Mouse (Mus musculus): ENCODE measurements around the gene Coa5. TPM values are rescaled to one million over a fixed set of nuclear protein-coding genes. Genes with fewer than 3 reads are reported as not detected.
A peak's percentile ranks its signal among the peaks of the same experiment; 100 is the strongest.

Coa5 gene
- 10 to 100 TPM; 63.5 to 64.2 TPM for total RNA-seq (2021)
- long read RNA-seq, experiment 1, transcript Coa5-201 (3 exons, 3,863 nt), result major isoform, 84 of 100 reads
- long read RNA-seq, experiment 1, partial matches to known transcripts, result 0 of 100 reads
- long read RNA-seq, experiment 1, other reads (novel, unspliced or antisense), result 15 of 100 reads
- long read RNA-seq, experiment 2, transcript Coa5-201 (3 exons, 3,863 nt), result major isoform, 63 of 68 reads
- long read RNA-seq, experiment 2, partial matches to known transcripts, result 0 of 68 reads
- long read RNA-seq, experiment 2, other reads (novel, unspliced or antisense), result 5 of 68 reads

- peak within 1 kb of the TSS; percentile 89 for H3K27ac ChIP-seq
- TF ChIP-seq CTCF (IDR thresholded peaks at IDR 0.05), result peak; percentile 45
- peak; percentile 94 to 96 for DNase-seq (ENCODE audit: extremely low spot score in 1 of 2, low spot score in 2 of 2)
- intact Hi-C loops (cut with DNase I), result loop anchor here (10.0 kb wide), 1 partner anchor 565 kb away; the partner anchor contains the start of genes Eif5b and Txndc9
- peak within 1 kb of the TSS; percentile 87 for H3K4me3 ChIP-seq
These were observed at the start of gene Coa5, which contains the start of gene Unc50 for GRCm38 (mm10) chr1:37429366-37430296. TSS of gene Coa5 (minus strand) at chr1:37430103. TSS of gene Unc50 (plus strand) at chr1:37430139.

GRCm38 (mm10) chr1:37479074-37479473 lies 49.2 kb upstream of the Coa5 start:
- DNase-seq (ENCODE audit: extremely low spot score in 1 of 2, low spot score in 2 of 2), result peak in 1 of 2 experiments; percentile 30
- no peak overlapping the region for H3K27ac ChIP-seq
- intact Hi-C loops (cut with DNase I), result loop anchor here (5.0 kb wide), 1 partner anchor 153 kb away; no protein-coding TSS in a partner anchor
- no peak overlapping the region for H3K4me3 ChIP-seq
- TF ChIP-seq CTCF (IDR thresholded peaks at IDR 0.05), result peak; percentile 58

- no peak overlapping the region for H3K4me3 ChIP-seq
- no peak for TF ChIP-seq CTCF (IDR thresholded peaks at IDR 0.05)
- intact Hi-C loops (cut with DNase I), result loop anchor here (5.0 kb wide), 1 partner anchor 154 kb away; no protein-coding TSS in a partner anchor
- DNase-seq (ENCODE audit: extremely low spot score in 1 of 2, low spot score in 2 of 2), result no peak
- no peak overlapping the region for H3K27ac ChIP-seq
These were observed 48.5 kb upstream of the Coa5 start for GRCm38 (mm10) chr1:37478416-37478815.

- intact Hi-C loops (cut with DNase I), result loop anchor here (5.0 kb wide), 1 partner anchor 154 kb away; no protein-coding TSS in a partner anchor
These were observed 48.0 kb upstream of the Coa5 start for GRCm38 (mm10) chr1:37477928-37478327.

GRCm38 (mm10) chr1:37477250-37477649 lies 47.3 kb upstream of the Coa5 start:
- no peak overlapping the region for H3K4me3 ChIP-seq

More at GRCm38 (mm10) chr1:37477928-37478327, 48.0 kb upstream of the Coa5 start:
- no peak for TF ChIP-seq CTCF (IDR thresholded peaks at IDR 0.05)
- no peak overlapping the region for H3K4me3 ChIP-seq
- H3K27ac ChIP-seq, result no peak overlapping the region
- DNase-seq (ENCODE audit: extremely low spot score in 1 of 2, low spot score in 2 of 2), result no peak

GRCm38 (mm10) chr1:37475312-37475711 lies 45.4 kb upstream of the Coa5 start:
- intact Hi-C loops (cut with DNase I), result loop anchor here (5.0 kb wide), 1 partner anchor 157 kb away; no protein-coding TSS in a partner anchor
- no peak for TF ChIP-seq CTCF (IDR thresholded peaks at IDR 0.05)
- no peak overlapping the region for H3K27ac ChIP-seq
- DNase-seq (ENCODE audit: extremely low spot score in 1 of 2, low spot score in 2 of 2), result no peak
- no peak overlapping the region for H3K4me3 ChIP-seq

More at GRCm38 (mm10) chr1:37477250-37477649, 47.3 kb upstream of the Coa5 start:
- intact Hi-C loops (cut with DNase I), result loop anchor here (5.0 kb wide), 1 partner anchor 155 kb away; no protein-coding TSS in a partner anchor
- no peak overlapping the region for H3K27ac ChIP-seq
- no peak for DNase-seq (ENCODE audit: extremely low spot score in 1 of 2, low spot score in 2 of 2)
- TF ChIP-seq CTCF (IDR thresholded peaks at IDR 0.05), result no peak

- Histone ChIP-seq H3K4me3 (no peak overlapping the region), H3K27ac (no peak overlapping the region)
- intact Hi-C loops (cut with DNase I), result loop anchor here (5.0 kb wide), 2 partner anchors 138 to 158 kb away; no protein-coding TSS in a partner anchor
- no peak for DNase-seq (ENCODE audit: extremely low spot score in 1 of 2, low spot score in 2 of 2)
- TF ChIP-seq CTCF (IDR thresholded peaks at IDR 0.05), result no peak
These were observed 44.8 kb upstream of the Coa5 start for GRCm38 (mm10) chr1:37474634-37475190.

- intact Hi-C loops (cut with DNase I), result loop anchor here (5.0 kb wide), 1 partner anchor 138 kb away; no protein-coding TSS in a partner anchor
- DNase-seq (ENCODE audit: extremely low spot score in 1 of 2, low spot score in 2 of 2), result no peak
- H3K27ac ChIP-seq, result no peak overlapping the region
- no peak overlapping the region for H3K4me3 ChIP-seq
- TF ChIP-seq CTCF (IDR thresholded peaks at IDR 0.05), result no peak
These were observed 44.1 kb upstream of the Coa5 start for GRCm38 (mm10) chr1:37474046-37474445.

GRCm38 (mm10) chr1:37473251-37473650 lies 43.3 kb upstream of the Coa5 start:
- intact Hi-C loops (cut with DNase I), result loop anchor here (5.0 kb wide), 1 partner anchor 139 kb away; no protein-coding TSS in a partner anchor

GRCm38 (mm10) chr1:37471179-37472148 lies 41.6 kb upstream of the Coa5 start:
- DNase-seq (ENCODE audit: extremely low spot score in 1 of 2, low spot score in 2 of 2), result no peak
- peak; percentile 50 for TF ChIP-seq CTCF (IDR thresholded peaks at IDR 0.05)
- intact Hi-C loops (cut with DNase I), result loop anchor here (5.0 kb wide), 1 partner anchor 141 kb away; no protein-coding TSS in a partner anchor
- H3K27ac ChIP-seq, result no peak overlapping the region
- H3K4me3 ChIP-seq, result no peak overlapping the region

More at GRCm38 (mm10) chr1:37473251-37473650, 43.3 kb upstream of the Coa5 start:
- H3K27ac ChIP-seq, result no peak overlapping the region
- TF ChIP-seq CTCF (IDR thresholded peaks at IDR 0.05), result no peak
- no peak overlapping the region for H3K4me3 ChIP-seq
- no peak for DNase-seq (ENCODE audit: extremely low spot score in 1 of 2, low spot score in 2 of 2)

Data from left cerebral cortex, adult 2 months (tissue).